Mouse (Mus musculus) intestine, postnatal 0 days (tissue): Measurements from ENCODE around the gene Wwox. TPM values are rescaled to one million over a fixed set of nuclear protein-coding genes. Genes with fewer than 3 reads are reported as not detected.

Experiments used
- ATAC-seq: fragments of 200-750 bp; cut with Nextera tagmentation; 2 replicates; pipeline ENCODE4 v1.8.0; 2017; ENCODE audit warnings: mild to moderate bottlenecking, moderate TSS enrichment, moderate library complexity
- H3K27ac ChIP-seq: fragments of 300-500 bp; sonication (generic); 2 replicates; pipeline ENCODE4 v1.5.1; 2014; ENCODE audit warnings: mild to moderate bottlenecking, low read depth, low read length, moderate library complexity
- H3K27me3 ChIP-seq: fragments of 300-500 bp; sonication (generic); replicated peaks from 2 replicates; pipeline ENCODE4 v1.6.1; 2014; ENCODE audit warnings: low read length, mixed read lengths; ENCODE audit not compliant: control insufficient read depth, insufficient read depth
- H3K36me3 ChIP-seq: fragments of 300-500 bp; sonication (generic); 2 replicates; pipeline ENCODE4 v1.6.1; 2014; ENCODE audit warnings: mild to moderate bottlenecking, moderate library complexity; ENCODE audit not compliant: control insufficient read depth, insufficient read depth
- H3K4me1 ChIP-seq: fragments of 300-500 bp; sonication (generic); replicated peaks from 2 replicates; pipeline ENCODE4 v1.6.1; 2014; ENCODE audit warnings: antibody characterized with exemption, low read length, mixed read lengths; ENCODE audit not compliant: control insufficient read depth, insufficient read depth
- H3K4me2 ChIP-seq: fragments of 300-500 bp; sonication (generic); replicated peaks from 2 replicates; pipeline ENCODE4 v1.6.1; 2014; ENCODE audit warnings: low read depth, mild to moderate bottlenecking, moderate library complexity
- H3K4me3 ChIP-seq: fragments of 300-500 bp; sonication (generic); 2 replicates; pipeline ENCODE4 v1.5.1; 2014; ENCODE audit warnings: low read depth, low read length
- H3K9ac ChIP-seq: fragments of 300-500 bp; sonication (generic); 2 replicates; pipeline ENCODE4 v1.6.1; 2014; ENCODE audit warnings: mild to moderate bottlenecking, low read depth, low read length
- H3K9me3 ChIP-seq: fragments of 300-500 bp; sonication (generic); 2 replicates; pipeline ENCODE4 v1.6.1; 2016; ENCODE audit warnings: mixed run types; ENCODE audit not compliant: control insufficient read depth
- CTCF ChIP-seq: sonication (generic); IDR thresholded peaks from 2 replicates; pipeline ENCODE4 v1.5.1; 2016; ENCODE audit warnings: low read depth, mild to moderate bottlenecking, control low read depth, antibody characterized with exemption, moderate library complexity
- WGBS: fragments of 180-500 bp; shearing (Covaris S2); extraction: QIAGEN DNeasy Blood & Tissue Kit; methylation state at CpG from one replicate; pipeline ENCODE4 v1.1.7; 2014; 5-methylcytosine and 5-hydroxymethylcytosine counted together
- polyA plus RNA-seq: library from polyadenylated mRNA; unstranded; fragments of >200 nt; fragmentation: Nextera tagmentation; extraction: Ambion mirVana; gene quantifications from 2 replicates; pipeline ENCODE4 v1.2.1, GENCODE M21; 2015

Gene Wwox
- polyA plus RNA-seq, 1 experiment from 2014 or later, result 7.1 TPM

DNA sequence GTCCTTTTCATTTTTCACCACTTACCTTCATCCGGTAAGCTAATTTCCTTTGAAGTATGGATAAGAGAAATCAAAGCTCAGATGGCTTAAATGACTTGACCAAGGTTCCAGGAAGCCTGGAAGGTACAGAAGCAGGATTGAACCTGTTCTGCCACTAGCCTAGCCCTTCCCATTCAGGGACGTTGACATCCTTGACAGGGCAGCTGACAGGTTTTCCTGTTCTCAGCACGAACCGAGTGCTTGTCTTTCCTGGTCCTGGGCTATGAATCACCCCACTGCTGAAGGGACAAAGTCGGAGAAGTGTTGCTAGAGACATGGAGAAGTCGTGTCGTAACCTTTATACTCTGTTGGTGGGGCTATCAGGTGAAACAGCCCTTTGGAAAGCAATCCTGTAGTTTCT is 190.3 kb downstream of the Wwox start:
- H3K27ac ChIP-seq, result no peak overlapping the region
- H3K4me3 ChIP-seq, result no peak overlapping the region
- no peak for TF ChIP-seq CTCF
- H3K4me2 ChIP-seq, result no peak overlapping the region
- no peaks in the 10 kb centered on the region for H3K27me3 ChIP-seq
- no peak overlapping the region for H3K9ac ChIP-seq
- WGBS, result 33% methylated on average over 7 of the region's 7 CpGs
- ATAC-seq, result peak; percentile 91
- no peaks in the 10 kb centered on the region for H3K36me3 ChIP-seq
- no peaks in the 10 kb centered on the region for H3K9me3 ChIP-seq
- H3K4me1 ChIP-seq, result no peaks in the 10 kb centered on the region

DNA sequence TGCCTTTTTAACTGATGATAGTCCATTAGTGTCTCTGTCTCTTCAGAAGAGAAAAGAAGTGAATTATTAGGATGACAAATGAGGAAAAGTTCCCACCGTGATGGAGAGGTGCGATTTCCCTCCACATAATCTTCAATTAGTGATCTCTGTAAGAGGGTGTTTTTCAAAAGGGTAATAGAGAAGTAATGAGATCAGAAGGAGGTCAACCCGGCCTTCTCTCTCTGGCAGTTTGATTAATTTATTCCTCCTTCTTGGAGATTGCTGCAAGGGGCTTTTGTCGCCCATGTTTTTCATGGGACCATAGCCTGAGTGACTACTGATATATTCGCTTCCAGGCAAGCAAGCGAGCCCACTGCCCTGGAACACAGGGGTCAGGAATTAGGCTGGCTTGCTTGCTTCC is 191.6 kb downstream of the Wwox start:
- Histone ChIP-seq H3K27me3 (no peaks in the 10 kb centered on the region), H3K9ac (no peak overlapping the region), H3K4me2 (no peak overlapping the region), H3K27ac (no peak overlapping the region), H3K4me1 (no peaks in the 10 kb centered on the region), H3K36me3 (no peaks in the 10 kb centered on the region), H3K9me3 (no peaks in the 10 kb centered on the region), H3K4me3 (no peak overlapping the region)
- ATAC-seq, result no peak
- 76% methylated on average over 6 of the region's 6 CpGs for whole genome bisulfite sequencing
- TF ChIP-seq CTCF, result no peak

DNA sequence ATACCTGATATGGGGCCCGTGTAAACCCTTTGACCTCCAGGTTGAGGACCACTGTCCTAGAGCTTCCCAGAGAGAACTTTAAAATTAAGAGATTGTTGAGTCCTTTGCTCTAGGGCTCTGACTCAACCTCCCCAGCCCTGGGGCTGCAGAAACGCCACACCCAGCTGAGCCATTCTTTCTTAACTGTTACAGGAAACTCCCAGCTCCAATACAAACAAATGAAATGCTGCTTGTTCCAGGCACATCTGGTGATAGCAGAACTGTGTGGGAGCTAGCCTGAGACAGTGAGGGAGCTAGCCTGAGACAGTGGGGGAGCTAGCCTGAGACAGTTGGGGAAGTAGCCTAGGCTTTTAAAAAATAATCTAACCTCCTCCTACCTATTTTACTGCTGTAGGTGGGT is 194.7 kb downstream of the Wwox start:
- TF ChIP-seq CTCF, result no peak

DNA sequence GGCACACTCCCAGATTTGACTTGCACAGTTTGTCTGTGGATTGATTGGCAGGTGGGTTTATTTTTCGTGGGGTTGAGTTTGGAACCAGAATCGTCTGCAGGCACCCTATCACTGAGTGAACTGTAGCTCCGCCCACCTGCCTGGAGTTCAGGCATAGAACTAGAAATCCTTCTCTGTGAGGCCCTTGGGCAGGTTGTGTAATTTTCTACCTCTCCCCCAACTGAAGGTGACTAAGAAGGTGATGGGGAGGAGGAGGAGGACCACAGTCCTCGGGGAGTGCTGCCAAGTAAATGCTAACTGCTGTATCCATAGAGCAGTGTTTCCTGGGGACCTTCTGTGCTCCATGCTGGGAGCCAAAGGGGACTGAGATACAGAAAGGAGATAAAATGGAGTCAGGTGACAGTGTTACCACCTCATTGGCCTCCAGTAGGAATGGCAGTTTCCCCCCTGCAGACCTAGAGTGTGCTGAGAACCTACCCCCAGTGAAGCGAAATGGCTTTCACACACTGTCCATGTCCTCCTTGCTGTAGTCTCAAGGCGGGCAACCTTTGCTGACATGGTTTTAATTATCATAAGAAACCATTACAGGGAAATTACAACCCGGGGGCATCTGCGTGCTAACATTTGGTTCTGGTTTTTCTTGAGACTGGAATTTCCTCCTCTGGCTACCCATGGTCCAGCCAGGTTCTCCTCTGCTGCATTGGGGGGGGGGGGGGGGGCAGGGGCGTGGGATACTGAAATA is 195.4 kb downstream of the Wwox start:
- no peak overlapping the region for H3K27ac ChIP-seq
- H3K36me3 ChIP-seq, result no peaks in the 10 kb centered on the region
- no peak overlapping the region for H3K4me3 ChIP-seq
- no peak for TF ChIP-seq CTCF
- no peak overlapping the region for H3K4me2 ChIP-seq
- 74% methylated on average over 9 of the region's 9 CpGs for WGBS
- H3K27me3 ChIP-seq, result no peaks in the 10 kb centered on the region
- no peaks in the 10 kb centered on the region for H3K4me1 ChIP-seq
- no peak overlapping the region for H3K9ac ChIP-seq
- H3K9me3 ChIP-seq, result no peaks in the 10 kb centered on the region
- no peak for ATAC-seq

More for the DNA sequence above, 194.7 kb downstream of the Wwox start:
- Histone ChIP-seq H3K27ac (no peak overlapping the region), H3K4me1 (no peaks in the 10 kb centered on the region), H3K4me3 (no peak overlapping the region), H3K4me2 (no peak overlapping the region), H3K36me3 (no peaks in the 10 kb centered on the region), H3K27me3 (no peaks in the 10 kb centered on the region), H3K9ac (no peak overlapping the region), H3K9me3 (no peaks in the 10 kb centered on the region)
- WGBS, result 77% methylated on average over 2 of the region's 2 CpGs
- no peak for ATAC-seq

DNA sequence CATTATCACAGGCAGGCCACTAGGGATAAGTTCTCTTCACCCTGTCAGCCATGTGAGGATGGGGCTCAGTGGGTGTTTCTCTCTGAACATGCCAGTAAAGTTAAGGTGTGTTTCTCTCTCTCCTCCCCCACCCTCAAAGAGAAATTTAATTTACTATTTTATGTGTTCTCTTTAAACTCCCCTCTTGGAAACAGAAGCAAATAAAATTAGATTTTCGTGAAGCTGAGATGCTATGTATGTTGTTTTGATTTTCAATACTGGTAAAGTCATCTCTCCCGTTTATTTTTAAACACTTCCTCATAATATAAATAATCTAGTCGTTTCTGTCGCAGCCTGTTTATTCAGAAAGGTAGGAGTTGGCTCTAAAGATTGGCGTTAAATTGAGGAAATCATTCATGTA is 196.9 kb downstream of the Wwox start:
- H3K4me1 ChIP-seq, result no peaks in the 10 kb centered on the region
- no peaks in the 10 kb centered on the region for H3K36me3 ChIP-seq
- WGBS, result 40% methylated on average over 5 of the region's 5 CpGs
- H3K4me3 ChIP-seq, result no peak overlapping the region
- ATAC-seq, result no peak
- H3K4me2 ChIP-seq, result no peak overlapping the region
- no peaks in the 10 kb centered on the region for H3K27me3 ChIP-seq
- no peak overlapping the region for H3K27ac ChIP-seq
- no peak for TF ChIP-seq CTCF
- H3K9me3 ChIP-seq, result no peaks in the 10 kb centered on the region
- no peak overlapping the region for H3K9ac ChIP-seq

DNA sequence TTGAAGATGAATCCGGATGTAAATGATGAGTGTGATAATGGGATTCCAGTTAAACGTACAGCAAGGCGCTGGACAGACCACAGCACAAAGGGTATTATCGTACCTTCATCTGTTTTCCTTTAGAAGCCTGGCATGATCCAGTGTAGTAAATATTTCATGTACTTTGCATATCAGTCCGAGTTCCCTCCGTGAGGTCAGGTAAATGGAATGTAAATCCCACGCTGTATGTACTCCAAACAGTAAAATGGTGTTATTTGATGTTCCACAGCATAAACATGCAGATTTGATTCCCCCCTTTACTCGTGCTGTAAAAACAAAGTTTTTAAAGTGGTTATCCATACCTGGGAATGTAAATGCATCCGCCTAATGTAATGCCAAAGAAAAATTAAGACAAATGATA is 202.4 kb downstream of the Wwox start:
- Histone ChIP-seq H3K4me2 (peak overlapping the region; percentile 37; the same call in 1 of the 2 replicates), H3K9me3 (no peaks in the 10 kb centered on the region), H3K4me1 (no peaks in the 10 kb centered on the region; the same call in 1 of the 2 replicates), H3K4me3 (no peak overlapping the region), H3K27me3 (no peaks in the 10 kb centered on the region), H3K9ac (no peak overlapping the region), H3K36me3 (no peaks in the 10 kb centered on the region), H3K27ac (no peak overlapping the region)
- no peak for TF ChIP-seq CTCF
- WGBS, result 57% methylated on average over 9 of the region's 9 CpGs
- ATAC-seq, result no peak
